Mouse (Mus musculus): ENCODE data around the gene Lin54.

The Lin54 gene

DNA sequence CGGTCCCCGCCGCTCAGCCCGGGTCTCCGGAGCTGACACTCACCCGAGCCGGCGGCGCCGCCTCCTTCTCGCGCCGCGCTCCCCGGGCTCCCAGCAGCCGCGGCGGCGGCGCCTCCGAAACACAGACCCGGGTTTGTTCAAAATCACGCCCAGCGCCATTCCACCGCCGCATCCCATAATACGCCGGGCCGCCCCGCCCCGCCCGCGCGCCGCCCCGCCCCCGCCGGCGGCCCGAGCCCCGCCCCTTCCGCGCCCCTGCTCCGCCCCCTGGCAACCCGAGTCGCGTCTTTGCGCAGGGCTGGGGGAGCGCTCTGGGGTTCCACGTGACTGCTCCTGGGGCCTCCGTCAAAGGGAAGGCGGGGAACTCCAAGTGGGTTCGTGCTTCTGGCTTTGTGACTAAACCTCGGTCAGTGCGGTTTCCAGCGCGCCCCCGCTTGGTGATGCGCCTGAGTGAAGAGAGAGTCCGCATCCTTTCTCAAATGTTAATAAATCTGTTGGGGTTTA is at the start of gene Lin54:
Lin54 (minus strand) TSS at position 182 of the 504 bp plus-strand sequence.
- peak; percentile 93 to 94 for DNase-seq (ENCODE audit: low spot score in 2 of 2)

DNA sequence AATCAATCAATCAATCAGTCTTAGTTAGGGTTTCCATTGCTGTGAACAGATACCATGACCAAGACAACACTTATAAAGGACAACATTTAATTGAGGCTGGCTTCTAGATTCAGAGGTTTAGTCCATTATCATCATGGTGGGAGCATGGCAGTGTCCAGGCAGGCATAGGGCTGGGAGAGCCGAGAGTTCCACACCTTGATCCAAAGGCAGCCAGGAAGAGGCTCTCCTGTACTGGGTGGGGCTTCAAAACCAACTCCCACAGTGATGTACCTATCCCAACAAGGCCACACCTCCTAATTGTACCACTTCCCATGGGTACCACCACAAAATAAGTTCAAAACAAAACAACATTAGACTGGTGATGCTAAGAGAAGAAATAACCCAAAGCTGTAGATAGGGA is 49.7 kb upstream of the Lin54 start:
- DNase-seq (ENCODE audit: low spot score in 2 of 2): no peak

DNA sequence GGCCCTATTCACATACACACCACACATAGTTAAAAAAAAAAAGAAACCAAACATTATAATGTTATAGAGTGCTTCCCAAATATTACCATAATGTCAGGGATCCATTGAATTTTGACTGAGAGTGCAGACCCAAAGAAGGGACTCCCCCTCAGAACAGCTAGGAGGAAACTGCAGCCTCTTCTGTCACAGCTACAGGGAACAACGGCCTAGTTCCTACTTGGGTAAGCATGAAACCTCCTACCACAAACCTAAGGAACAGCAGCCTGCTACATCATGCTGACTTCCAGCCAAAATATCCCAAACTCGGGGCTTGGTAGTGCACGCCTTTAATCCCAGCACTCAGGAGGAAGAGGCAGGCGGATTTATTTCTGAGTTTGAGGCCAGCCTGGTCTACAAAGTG is 48.9 kb upstream of the Lin54 start:
- no peak for DNase-seq (ENCODE audit: low spot score in 2 of 2)

DNA sequence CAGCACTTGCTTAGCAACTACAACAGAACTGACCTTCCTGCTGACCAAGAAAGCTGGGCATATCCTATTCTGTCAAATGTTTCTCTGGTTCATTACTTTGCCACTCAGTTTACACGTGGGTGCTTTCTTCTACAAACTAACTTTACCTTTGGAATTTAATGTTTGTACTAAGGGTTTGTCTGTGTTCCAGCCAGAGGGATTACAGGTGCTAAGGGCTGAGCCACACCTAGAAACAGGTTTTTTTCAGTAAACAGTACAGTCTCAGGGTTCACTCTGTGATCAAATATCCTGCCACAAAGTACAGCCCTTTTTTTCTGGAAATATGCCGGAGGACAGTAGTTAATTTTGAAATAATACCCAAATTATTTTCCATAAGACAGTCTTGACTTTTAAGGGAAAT is 47.8 kb upstream of the Lin54 start:
- no peak for DNase-seq (ENCODE audit: low spot score in 2 of 2)

DNA sequence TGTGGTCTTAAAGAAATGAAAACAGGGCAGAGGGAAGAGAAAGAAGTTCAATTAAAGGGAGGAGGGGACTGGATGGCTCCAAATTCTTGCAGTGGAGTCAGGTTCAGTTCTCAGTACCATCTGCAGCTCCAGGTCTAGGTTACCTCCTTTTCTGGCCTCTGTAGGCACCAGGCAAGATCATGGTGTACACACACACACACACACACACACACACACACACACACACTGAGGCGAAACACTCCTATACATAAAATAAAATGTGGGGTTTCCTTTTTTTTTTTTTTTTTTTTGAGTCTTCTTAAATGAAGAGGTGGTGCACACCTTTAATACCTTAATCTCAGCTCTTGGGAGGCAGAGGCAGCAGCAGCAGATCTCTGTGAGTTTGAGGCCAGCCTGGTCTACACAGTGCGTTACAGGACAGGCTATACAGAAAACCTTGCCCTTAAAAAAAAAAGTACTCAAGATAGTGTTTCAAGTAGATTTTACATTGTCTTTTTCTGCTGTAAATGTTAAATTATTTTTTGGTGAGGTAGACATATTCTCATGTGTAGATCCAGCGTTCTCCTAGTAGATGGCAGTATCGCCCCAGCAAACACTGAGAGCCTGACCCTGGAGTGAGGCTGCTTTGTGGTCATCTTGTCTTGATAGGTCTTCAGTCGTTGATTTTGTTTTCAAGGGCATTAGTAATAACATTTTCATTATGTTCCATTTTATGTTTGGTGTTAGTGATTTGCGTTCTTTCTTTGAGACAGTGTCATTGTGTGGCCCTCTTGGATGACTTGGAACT is 46.0 kb upstream of the Lin54 start:
- DNase-seq (ENCODE audit: low spot score in 2 of 2): peak; percentile 19 to 38

DNA sequence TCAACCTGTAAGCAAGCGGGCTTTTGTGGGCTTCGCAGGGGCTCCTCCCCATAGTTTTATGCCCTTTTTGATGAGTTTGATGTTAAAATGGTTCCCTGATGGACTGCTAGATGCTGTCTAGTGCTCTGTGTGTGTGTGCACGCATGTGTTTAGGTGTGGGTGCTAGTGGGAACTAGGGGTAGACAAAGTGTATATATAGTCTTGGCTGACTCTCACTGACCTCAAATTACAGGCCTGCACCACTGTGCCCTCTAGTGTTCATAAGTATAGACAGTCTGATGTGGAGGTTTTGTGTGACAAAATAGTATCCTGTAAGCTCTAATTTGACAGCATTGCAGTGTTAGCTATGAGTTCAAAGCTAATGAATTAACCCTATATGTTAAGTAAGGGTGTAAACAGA is 36.2 kb upstream of the Lin54 start:
- peak; percentile 39 to 43 for DNase-seq (ENCODE audit: low spot score in 2 of 2)

DNA sequence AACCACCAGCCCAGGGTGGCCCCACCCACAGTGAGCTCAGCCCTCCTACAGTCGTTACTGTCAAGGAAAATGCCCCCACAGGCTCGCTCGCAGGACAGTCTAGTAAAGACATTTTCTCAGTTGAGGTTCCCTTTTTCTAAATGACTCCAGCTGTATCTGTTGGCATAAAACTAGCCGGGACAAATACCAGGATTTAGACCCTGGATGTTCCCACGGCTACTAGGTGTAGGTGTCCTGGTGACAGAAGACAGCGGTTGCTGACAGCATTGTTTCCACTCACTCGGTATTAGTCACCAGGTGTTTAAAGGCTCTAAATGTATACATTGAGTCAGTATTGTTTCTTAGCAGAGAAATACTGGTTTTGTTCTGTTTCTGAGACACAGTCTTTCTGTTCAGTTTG is 35.4 kb upstream of the Lin54 start:
- DNase-seq (ENCODE audit: low spot score in 2 of 2): no peak

DNA sequence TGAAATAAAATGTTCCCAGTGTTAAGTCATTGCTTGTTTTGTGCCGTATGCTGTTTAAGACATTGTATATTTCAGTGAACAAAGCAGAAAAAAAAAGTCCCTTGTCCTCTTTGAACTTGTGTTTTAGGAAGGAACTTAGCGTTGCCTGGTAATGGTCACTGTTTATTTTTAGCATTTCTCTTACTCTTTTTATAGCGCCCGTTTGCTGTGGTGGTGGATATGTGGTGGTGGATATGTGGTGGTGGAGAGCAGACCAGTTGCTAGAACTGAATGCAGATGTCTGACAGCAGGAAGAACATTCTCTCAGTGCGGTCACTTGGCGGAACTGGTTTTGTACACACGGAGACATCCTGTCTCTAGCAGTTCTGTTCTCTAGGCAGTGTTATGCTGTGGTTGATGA is 25.7 kb upstream of the Lin54 start:
- DNase-seq (ENCODE audit: low spot score in 2 of 2): peak; percentile 85 to 90

DNA sequence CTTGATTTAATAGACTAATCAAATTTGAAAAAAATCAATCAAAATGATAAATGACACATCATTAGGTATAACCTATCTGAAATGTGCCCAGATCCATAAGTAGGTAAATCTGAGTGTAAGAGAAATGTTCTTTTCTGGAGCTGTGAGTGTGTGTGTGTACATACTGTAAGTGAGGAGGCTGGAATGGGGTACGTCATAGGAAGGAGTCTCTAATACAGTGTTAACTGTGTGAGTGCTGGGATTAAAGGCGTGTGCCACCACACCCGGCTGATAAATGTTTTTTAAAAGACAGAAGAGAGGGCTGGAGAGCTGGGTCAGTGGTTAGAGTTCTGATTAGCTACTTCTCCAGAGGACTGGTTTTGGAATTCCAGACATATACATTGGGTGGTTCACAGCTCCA is 25.2 kb upstream of the Lin54 start:
- DNase-seq (ENCODE audit: low spot score in 2 of 2): no peak

DNA sequence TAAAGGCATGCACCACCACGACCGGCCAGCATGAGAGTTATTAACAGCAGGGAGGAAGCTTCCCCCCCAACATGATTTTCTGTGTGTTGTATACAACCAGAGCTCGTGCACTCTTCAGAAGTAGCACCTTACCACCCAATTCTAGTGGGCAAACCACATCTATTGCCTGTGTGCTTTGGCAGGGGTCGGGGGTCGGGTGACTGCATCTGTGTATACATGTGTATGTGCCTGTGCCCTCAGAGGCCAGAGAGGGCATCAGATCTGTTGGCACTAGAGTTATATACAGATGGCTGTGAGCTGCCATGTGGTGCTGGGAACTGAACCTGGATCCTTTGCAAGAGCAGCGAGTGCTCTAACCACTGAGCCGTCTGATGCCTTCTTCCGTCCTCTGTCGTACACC is 24.5 kb upstream of the Lin54 start:
- no peak for DNase-seq (ENCODE audit: low spot score in 2 of 2)

DNA sequence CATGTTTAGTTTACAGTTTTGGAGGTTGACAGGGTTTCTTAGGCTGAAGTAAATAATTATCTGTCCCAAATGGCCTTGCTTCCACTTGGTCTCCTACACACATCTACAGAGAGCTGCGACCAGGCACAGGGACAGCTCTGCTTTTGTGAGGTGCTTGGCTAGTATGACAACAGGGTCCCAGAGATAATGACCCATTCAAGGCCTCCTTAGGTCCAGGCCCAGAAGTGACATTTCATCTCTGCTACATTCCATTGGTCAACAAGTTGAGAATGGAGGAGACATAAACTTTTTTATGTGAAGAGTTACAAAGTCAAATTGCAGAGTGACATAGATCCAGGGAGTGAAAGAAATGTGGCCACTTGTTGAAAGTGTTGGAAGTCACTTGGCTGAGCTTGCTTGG is 22.9 kb upstream of the Lin54 start:
- DNase-seq (ENCODE audit: low spot score in 2 of 2): no peak

DNA sequence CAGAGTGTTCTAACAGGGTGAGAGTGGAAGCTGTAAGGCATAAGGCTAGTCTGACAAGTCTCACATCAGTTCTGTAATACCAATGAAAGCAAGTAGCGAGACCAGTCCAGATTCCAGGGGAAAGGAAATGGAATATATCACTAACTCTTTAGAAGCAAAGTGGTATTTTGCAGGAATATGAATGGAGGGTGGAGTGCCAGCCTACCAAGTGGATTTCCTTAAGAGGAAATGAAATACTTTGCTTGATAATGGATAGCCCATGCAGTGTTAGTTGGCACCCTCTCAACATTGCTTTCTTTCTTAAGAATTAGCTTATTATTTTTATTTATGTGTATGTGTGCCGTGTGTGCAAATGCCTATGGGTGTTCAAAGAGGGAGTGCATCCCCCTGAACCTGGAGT is 19.8 kb upstream of the Lin54 start:
- no peak for DNase-seq (ENCODE audit: low spot score in 2 of 2)

DNA sequence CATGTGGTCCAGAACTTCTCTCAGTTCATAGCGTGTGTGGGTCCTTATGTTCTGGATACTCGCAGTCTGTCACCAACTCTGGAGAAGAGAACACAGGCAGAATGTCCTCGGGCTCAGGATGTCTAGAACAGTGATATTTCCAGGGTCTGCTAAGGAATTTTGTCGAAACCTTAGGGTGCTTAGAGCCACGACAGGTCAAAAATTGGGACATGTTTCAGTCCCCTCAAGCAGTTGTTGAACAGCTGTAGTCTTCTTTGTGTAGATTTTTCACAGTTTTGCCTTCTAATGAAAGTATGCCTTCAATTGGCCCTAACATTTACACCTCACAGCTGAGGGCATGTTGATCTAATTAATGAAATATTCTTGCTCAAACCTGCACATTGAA is 18.6 kb upstream of the Lin54 start:
- no peak for DNase-seq (ENCODE audit: low spot score in 2 of 2)

DNA sequence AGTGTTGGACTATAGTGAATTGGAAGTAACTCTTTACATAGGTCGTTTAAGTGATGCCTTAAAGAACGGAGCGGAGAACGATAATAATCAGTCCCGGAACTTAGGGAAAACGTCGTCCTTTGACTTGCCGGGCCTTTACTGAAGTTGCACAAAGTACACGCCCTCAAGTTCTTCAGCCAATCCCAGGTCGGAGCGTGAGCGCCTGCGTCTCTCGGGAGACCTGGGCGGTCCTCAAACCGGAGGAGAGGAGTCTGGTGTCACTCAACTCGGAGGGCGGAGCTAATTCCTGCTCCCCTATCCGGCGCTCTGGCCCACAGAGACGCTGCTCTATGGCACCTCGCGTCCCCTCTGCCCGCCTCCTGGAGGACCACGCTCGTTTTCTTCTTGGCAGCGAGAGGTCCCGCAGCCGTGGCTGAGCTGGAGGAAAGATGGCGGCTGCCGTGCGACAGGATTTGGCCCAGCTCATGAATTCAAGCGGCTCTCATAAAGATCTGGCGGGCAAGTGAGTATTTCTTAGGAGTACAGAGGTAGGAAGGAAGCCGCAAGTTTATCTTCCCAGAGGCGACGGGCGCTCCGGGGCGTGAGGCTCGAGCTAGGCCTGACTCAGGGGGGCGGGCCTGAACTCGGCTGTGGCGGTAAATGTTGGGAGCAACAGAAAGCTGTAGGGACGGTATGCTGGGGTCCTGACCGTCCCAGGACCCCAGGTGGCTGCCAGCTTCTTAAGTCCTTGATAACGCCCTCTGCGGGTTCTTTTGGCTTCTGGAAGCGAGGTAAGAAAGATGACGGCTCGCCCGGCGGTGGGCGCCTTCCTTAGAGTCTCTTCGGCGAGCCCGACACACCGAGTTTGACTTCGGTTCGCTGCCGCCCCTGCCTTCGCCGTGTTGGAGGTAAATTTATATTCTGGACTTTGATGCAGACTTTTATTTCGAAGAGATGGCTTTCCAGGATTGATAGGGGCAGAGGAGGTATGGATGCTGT is 17.9 kb upstream of the Lin54 start, which contains the start of gene Cops4:
Cops4 (plus strand) TSS at position 261 of the 978 bp plus-strand sequence.
- peak; percentile 98 for DNase-seq (ENCODE audit: low spot score in 2 of 2)

DNA sequence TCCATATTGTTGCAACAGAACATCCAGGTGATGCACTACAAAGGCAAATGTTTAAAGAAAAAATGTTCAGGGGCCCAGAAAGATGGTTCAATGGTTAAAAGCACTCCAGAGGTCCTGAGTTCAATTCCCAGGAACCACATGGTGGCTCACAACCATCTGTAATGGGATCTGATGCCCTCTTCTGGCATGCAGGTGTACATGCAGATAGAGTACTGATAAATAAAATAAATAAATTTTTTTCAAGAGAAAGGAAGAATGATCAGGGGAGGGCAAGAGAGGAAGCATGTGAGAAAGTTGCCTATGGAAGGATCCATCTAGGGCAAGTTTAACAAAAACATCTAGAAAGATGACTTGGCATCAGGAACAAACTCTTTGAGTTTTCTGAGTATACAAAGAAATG is 12.1 kb upstream of the Lin54 start:
- DNase-seq (ENCODE audit: low spot score in 2 of 2): no peak

DNA sequence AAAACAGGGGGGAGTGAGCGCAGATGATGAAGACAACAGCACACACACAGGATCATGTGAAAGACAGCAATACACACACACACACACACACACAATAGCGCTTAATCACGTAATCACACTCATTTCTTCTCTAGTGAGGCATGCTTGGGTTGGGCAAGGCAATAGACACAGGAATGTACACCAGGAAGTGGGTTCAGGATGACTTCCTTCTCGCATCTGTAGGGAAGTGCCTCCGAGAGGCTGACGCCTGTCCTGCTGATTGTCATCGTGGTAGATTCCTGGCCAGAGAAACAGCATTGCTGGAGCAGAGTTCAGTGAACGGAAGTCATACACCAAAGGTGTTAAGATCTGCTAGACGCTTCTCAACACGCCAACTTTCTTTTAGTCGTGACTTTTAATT is 8.8 kb upstream of the Lin54 start:
- DNase-seq (ENCODE audit: low spot score in 2 of 2): peak; percentile 19 to 35

DNA sequence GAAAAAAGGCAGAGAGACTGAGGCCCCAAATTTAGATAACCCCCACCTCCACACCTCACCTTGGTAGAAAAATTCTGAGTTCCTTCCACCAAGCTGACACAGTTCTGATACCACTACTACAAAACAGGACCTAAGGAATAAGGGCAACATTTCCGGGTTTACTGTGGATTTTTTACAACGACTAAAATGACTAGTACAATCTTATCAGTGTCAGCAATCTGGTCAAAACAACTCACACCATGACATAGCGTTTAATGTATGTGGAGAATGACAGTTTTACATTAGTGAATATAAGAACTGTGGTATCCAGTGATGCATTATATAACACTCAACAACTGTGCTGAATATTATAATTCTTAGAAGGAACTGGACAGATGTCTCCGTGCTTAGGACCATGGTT is 828 bp upstream of the Lin54 start:
- no peak for DNase-seq (ENCODE audit: low spot score in 2 of 2)

DNA sequence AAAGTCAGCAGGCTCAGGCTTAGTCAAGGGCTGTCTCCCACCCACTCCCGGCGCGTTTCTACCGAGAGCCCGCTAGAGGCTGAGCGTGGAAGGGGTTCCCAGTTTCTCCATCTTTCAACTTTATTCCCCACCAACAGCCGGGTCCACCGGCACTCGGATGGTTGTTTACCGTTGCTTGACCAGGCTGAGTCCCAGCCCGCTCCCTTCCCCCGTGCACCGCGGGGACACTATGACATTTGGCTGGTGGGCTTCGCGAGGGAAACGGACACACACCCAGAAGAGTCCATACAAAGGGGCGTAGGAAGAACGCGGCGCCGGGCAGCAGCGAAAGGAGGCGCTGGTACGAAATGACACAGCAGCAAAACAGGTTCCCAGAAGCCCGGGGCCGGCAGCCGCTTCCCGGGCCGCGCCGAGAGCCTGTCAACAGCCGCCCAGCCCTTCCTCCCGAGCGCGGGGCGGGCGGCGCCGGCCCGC is 571 bp downstream of the Lin54 start:
- peak; percentile 10 to 25 for DNase-seq (ENCODE audit: low spot score in 2 of 2)

DNA sequence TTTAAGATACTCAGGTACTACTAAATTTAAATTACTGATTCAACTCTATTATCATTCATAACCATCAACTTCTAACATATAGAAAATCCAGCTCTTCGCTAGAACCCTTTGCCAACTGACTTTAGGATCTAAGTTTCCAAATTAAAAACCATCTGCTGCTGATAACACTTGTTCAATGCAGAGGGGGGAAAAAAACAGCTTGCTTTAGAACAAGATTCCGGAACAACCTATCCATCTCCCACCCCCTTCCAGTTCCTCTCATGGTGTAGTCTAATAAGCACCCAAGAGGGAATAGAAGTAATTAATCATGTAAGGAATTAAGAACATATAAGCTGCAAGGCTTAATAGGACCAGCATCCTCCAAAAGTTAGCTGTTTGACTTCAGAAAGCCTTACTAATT is 1.2 kb downstream of the Lin54 start:
- DNase-seq (ENCODE audit: low spot score in 2 of 2): no peak

DNA sequence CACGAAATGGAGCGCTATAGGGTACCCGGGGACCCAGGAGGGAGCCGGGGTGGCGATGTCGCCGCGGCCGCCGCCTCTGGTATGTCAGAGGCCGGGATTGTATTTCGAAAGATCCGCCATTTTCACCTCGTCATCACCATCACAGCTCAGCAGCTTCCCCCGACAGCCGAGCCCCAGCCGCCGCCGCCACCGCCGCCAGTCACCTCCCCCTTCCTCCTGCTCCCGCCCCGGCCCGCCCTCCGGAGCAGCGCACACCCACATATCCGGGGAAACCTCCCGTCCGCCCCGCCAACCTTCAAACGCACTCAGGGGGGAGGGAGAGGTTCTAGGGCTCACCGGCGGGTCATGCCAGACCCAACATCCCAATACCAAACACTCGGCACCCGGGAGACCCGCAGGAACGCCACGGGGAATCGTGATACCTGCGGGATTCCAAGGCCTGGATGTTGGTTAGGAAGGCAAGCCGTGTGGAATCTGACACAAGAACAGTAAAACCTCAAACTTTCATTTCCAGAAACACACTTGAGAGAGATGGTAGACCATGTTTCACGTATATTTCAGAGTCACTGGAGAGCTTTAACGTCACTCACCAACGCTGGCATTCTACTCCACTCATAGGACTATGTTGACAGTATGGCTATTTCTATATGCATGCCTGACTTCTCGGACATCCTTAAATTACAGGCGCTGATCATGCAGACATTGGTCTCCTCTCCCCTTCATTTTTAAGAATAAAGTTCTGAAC is 1.8 kb downstream of the Lin54 start:
- DNase-seq (ENCODE audit: low spot score in 2 of 2): peak; percentile 76 to 79

DNA sequence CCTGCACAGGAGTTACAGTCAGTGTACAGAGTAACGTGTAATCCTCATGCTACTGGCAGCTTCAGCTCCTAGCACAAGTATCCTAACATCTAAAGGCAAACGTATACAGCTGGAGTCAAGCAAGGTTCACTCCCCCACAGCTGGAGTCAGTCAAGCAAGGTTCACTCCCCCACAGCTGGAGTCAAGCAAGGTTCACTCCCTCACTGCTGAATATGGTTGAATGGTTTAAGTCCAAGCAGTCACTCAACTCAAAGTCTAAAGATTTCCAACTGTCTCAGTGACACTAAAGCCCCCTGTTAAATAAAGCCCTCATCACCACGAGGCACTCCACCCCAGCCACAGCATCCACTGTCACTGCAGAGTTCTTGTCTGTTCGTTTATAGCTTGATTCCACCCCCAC is 8.7 kb downstream of the Lin54 start:
- DNase-seq (ENCODE audit: low spot score in 2 of 2): no peak

DNA sequence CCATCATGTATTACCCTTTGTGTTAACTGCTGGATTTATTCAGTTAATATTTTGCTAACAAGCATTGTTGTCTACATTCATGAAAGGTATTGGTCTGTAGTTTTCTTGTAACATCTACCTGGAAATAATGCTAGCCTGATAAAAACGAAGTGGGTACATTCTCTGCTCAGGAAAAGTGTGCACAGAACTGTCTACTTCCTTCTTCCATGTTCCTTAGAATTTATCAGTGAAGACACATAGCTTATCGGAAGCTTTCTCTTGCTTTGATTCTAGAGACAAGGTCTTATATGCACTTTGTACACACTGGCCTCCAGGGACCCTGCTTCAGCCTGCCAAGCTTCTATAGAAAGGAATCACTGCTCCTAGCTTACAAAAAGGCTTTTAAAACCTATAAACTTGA is 11.1 kb downstream of the Lin54 start:
- DNase-seq (ENCODE audit: low spot score in 2 of 2): no peak

All from natural killer cell, adult 2 months (primary cell).